Mouse (Mus musculus): ENCODE measurements around the gene H3f3a.

GRCm38 (mm10) chr1:180772291-180772690, 41.5 kb downstream of the H3f3a start:
- TF ChIP-seq EP300 (IDR thresholded peaks at IDR 0.05; ENCODE audit: low read depth) (no peak), CTCF (IDR thresholded peaks at IDR 0.05; ENCODE audit: low read depth) (no peak)

Measured in liver, embryonic 14.5 days (tissue).